Mouse (Mus musculus) MEL (cell line): Measurements from ENCODE around the gene Cbx5. TPM values are rescaled to one million over a fixed set of nuclear protein-coding genes. Genes with fewer than 3 reads are reported as not detected.

Experiments
- DNase-seq: peaks from one replicate; pipeline ENCODE4 v3.0.0; 2011; ENCODE audit warnings: low read depth, low spot score
- H3K27ac ChIP-seq: 2 replicates; pipeline ENCODE4 v1.5.1; 2012; ENCODE audit warnings: low read depth, mild to moderate bottlenecking, control low read depth, low read length, moderate library complexity; ENCODE audit not compliant: control insufficient read depth
- H3K27me3 ChIP-seq, 2 experiments: fragments of 150-350 bp in 1 of 2; sonication (generic) in 1 of 2; 2 replicates each; pipeline ENCODE4 v1.6.1; 2012; ENCODE audit warnings: low read length in 2 of 2, mild to moderate bottlenecking in 2 of 2, improper control_type of control experiment in 1 of 2, moderate library complexity in 1 of 2; ENCODE audit not compliant: insufficient read depth in 2 of 2, control insufficient read depth in 1 of 2
- H3K36me3 ChIP-seq, 2 experiments: 2 replicates each; pipeline ENCODE4 v1.6.1; 2012 to 2014; ENCODE audit warnings: low read length in 2 of 2, improper control_type of control experiment in 1 of 2, inconsistent platforms in 1 of 2, mild to moderate bottlenecking in 1 of 2; ENCODE audit not compliant: insufficient read depth in 2 of 2, control insufficient read depth in 1 of 2
- H3K4me1 ChIP-seq, 2 experiments: fragments of 150-350 bp in 1 of 2; sonication (generic) in 1 of 2; 2 replicates each; pipeline ENCODE4 v1.6.1; 2012; ENCODE audit warnings: low read length in 2 of 2, improper control_type of control experiment in 1 of 2, mild to moderate bottlenecking in 1 of 2; ENCODE audit not compliant: insufficient read depth in 2 of 2, control insufficient read depth in 1 of 2
- H3K4me3 ChIP-seq, 2 experiments: fragments of 150-350 bp in 1 of 2; sonication (generic) in 1 of 2; 2 replicates each; pipeline ENCODE4 v1.5.1; 2012; ENCODE audit warnings: low read depth in 2 of 2, low read length in 2 of 2, mild to moderate bottlenecking in 2 of 2, moderate library complexity in 2 of 2, control low read depth in 1 of 2, improper control_type of control experiment in 1 of 2; ENCODE audit not compliant: control insufficient read depth in 1 of 2, insufficient read depth in 1 of 2
- H3K79me2 ChIP-seq: 2 replicates; pipeline ENCODE4 v1.6.1; 2012; ENCODE audit warnings: mild to moderate bottlenecking, low read length, moderate library complexity; ENCODE audit not compliant: control insufficient read depth, poor library complexity, insufficient read depth
- H3K9ac ChIP-seq: 2 replicates; pipeline ENCODE4 v1.6.1; 2012; ENCODE audit warnings: low read depth, mild to moderate bottlenecking, control low read depth, low read length, moderate library complexity; ENCODE audit not compliant: control insufficient read depth, poor library complexity, severe bottlenecking
- H3K9me3 ChIP-seq: fragments of 150-350 bp; sonication (generic); replicated peaks from 2 replicates; pipeline ENCODE4 v1.6.1; 2012; ENCODE audit warnings: mild to moderate bottlenecking, low read length, improper control_type of control experiment, moderate library complexity; ENCODE audit not compliant: insufficient read depth
- BHLHE40 ChIP-seq: IDR thresholded peaks from 2 replicates; pipeline ENCODE4 v1.6.1; 2012; ENCODE audit warnings: low read depth, mild to moderate bottlenecking, inconsistent platforms, low read length, improper control_type of control experiment, borderline replicate concordance
- CHD1 ChIP-seq: IDR thresholded peaks from 2 replicates; pipeline ENCODE4 v1.6.1; 2012; ENCODE audit warnings: low read depth, mild to moderate bottlenecking, inconsistent platforms, low read length, improper control_type of control experiment
- CHD2 ChIP-seq: IDR thresholded peaks from 2 replicates; pipeline ENCODE4 v1.6.1; 2011; ENCODE audit warnings: low read length, improper control_type of control experiment
- CTCF ChIP-seq, 3 experiments: IDR thresholded peaks in 2 of 3; conservative IDR thresholded peaks in 1 of 3; 2 replicates each; pipeline ENCODE4 v1.5.1; 2011 to 2012; ENCODE audit warnings: low read length in 3 of 3, low read depth in 2 of 3, mild to moderate bottlenecking in 2 of 3, improper control_type of control experiment in 1 of 3, inconsistent platforms in 1 of 3, mixed read lengths in 1 of 3, moderate library complexity in 1 of 3; ENCODE audit not compliant: control insufficient read depth in 1 of 3, insufficient read depth in 1 of 3, poor library complexity in 1 of 3, severe bottlenecking in 1 of 3
- ELF1 ChIP-seq: IDR thresholded peaks from 2 replicates; pipeline ENCODE4 v1.6.1; 2014; ENCODE audit warnings: low read depth, mild to moderate bottlenecking, inconsistent platforms, low read length, improper control_type of control experiment, moderate library complexity
- ETS1 ChIP-seq: IDR thresholded peaks from 2 replicates; pipeline ENCODE4 v1.6.1; 2012; ENCODE audit warnings: low read depth, mild to moderate bottlenecking, inconsistent platforms, low read length, improper control_type of control experiment, moderate library complexity
- GATA1 ChIP-seq: IDR thresholded peaks from 2 replicates; pipeline ENCODE4 v1.6.1; 2011; ENCODE audit warnings: low read depth, low read length, improper control_type of control experiment
- HCFC1 ChIP-seq: IDR thresholded peaks from 2 replicates; pipeline ENCODE4 v1.6.1; 2012; ENCODE audit warnings: low read depth, mild to moderate bottlenecking, inconsistent platforms, low read length, improper control_type of control experiment, moderate library complexity
- JUND ChIP-seq: IDR thresholded peaks from 2 replicates; pipeline ENCODE4 v1.6.1; 2011; ENCODE audit warnings: low read depth, mild to moderate bottlenecking, improper control_type of control experiment, low read length
- KAT2A ChIP-seq: conservative IDR thresholded peaks from 2 replicates; pipeline ENCODE4 v1.6.1; 2012; ENCODE audit warnings: low read depth, low read length, improper control_type of control experiment, inconsistent platforms
- MAX ChIP-seq: IDR thresholded peaks from 2 replicates; pipeline ENCODE4 v1.6.1; 2011; ENCODE audit warnings: low read length, improper control_type of control experiment
- MAZ ChIP-seq: IDR thresholded peaks from 2 replicates; pipeline ENCODE4 v1.6.1; 2012; ENCODE audit warnings: low read depth, mild to moderate bottlenecking, inconsistent platforms, low read length, improper control_type of control experiment
- MEF2A ChIP-seq: IDR thresholded peaks from 2 replicates; pipeline ENCODE4 v1.6.1; 2014; ENCODE audit warnings: low read depth, mild to moderate bottlenecking, inconsistent platforms, low read length, improper control_type of control experiment; ENCODE audit not compliant: poor library complexity, insufficient replicate concordance, severe bottlenecking; ENCODE audit errors: extremely low read depth
- MYB ChIP-seq: IDR thresholded peaks from 2 replicates; pipeline ENCODE4 v1.6.1; 2011; ENCODE audit warnings: mild to moderate bottlenecking, low read depth, low read length, improper control_type of control experiment
- NRF1 ChIP-seq: IDR thresholded peaks from 2 replicates; pipeline ENCODE4 v1.6.1; 2014; ENCODE audit warnings: low read depth, mild to moderate bottlenecking, inconsistent platforms, low read length, improper control_type of control experiment, moderate library complexity; ENCODE audit not compliant: poor library complexity, insufficient read depth, severe bottlenecking
- POLR2A ChIP-seq, 2 experiments: IDR thresholded peaks; 2 replicates each; pipeline ENCODE4 v1.6.1; 2011 to 2012; ENCODE audit warnings: low read length in 2 of 2, mild to moderate bottlenecking in 2 of 2, control low read depth in 1 of 2, improper control_type of control experiment in 1 of 2, low read depth in 1 of 2, moderate library complexity in 1 of 2; ENCODE audit not compliant: control insufficient read depth in 1 of 2, insufficient read depth in 1 of 2, poor library complexity in 1 of 2
- POLR2AphosphoS2 ChIP-seq: IDR thresholded peaks from 2 replicates; pipeline ENCODE4 v1.6.1; 2011; ENCODE audit warnings: low read length, improper control_type of control experiment
- POLR2AphosphoS5 ChIP-seq: IDR thresholded peaks from 2 replicates; pipeline ENCODE4 v1.6.1; 2012; ENCODE audit warnings: low read depth, borderline replicate concordance, mild to moderate bottlenecking, inconsistent platforms, low read length, moderate library complexity, mixed read lengths
- RAD21 ChIP-seq: IDR thresholded peaks from 2 replicates; pipeline ENCODE4 v1.6.1; 2011; ENCODE audit warnings: mild to moderate bottlenecking, low read depth, low read length, improper control_type of control experiment
- RCOR1 ChIP-seq: IDR thresholded peaks from 2 replicates; pipeline ENCODE4 v1.6.1; 2012; ENCODE audit warnings: low read depth, mild to moderate bottlenecking, inconsistent platforms, low read length, improper control_type of control experiment
- SIN3A ChIP-seq: IDR thresholded peaks from 2 replicates; pipeline ENCODE4 v1.6.1; 2012; ENCODE audit warnings: low read length, improper control_type of control experiment, inconsistent platforms
- SMC3 ChIP-seq: IDR thresholded peaks from 2 replicates; pipeline ENCODE4 v1.6.1; 2011; ENCODE audit warnings: low read depth, low read length, improper control_type of control experiment
- TAL1 ChIP-seq: IDR thresholded peaks from 2 replicates; pipeline ENCODE4 v1.6.1; 2012; ENCODE audit warnings: mild to moderate bottlenecking, inconsistent platforms, low read length, moderate library complexity, mixed read lengths
- TBP ChIP-seq: IDR thresholded peaks from 2 replicates; pipeline ENCODE4 v1.8.0; 2011; ENCODE audit warnings: low read depth, low read length, improper control_type of control experiment
- UBTF ChIP-seq: IDR thresholded peaks from 2 replicates; pipeline ENCODE4 v1.6.1; 2012; ENCODE audit warnings: low read depth, mild to moderate bottlenecking, inconsistent platforms, low read length, improper control_type of control experiment, moderate library complexity, borderline replicate concordance; ENCODE audit not compliant: insufficient read depth
- USF2 ChIP-seq, 2 experiments: IDR thresholded peaks; 2 replicates each; pipeline ENCODE4 v1.6.1; 2011 to 2012; ENCODE audit warnings: improper control_type of control experiment in 2 of 2, low read length in 2 of 2, borderline replicate concordance in 1 of 2, inconsistent platforms in 1 of 2, low read depth in 1 of 2, mild to moderate bottlenecking in 1 of 2; ENCODE audit not compliant: insufficient read depth in 1 of 2
- ZC3H11A ChIP-seq: IDR thresholded peaks from 2 replicates; pipeline ENCODE4 v1.6.1; 2012; ENCODE audit warnings: low read depth, mild to moderate bottlenecking, inconsistent platforms, low read length, improper control_type of control experiment
- ZMIZ1 ChIP-seq: IDR thresholded peaks from 2 replicates; pipeline ENCODE4 v1.6.1; 2012; ENCODE audit warnings: low read depth, mild to moderate bottlenecking, inconsistent platforms, low read length, improper control_type of control experiment, moderate library complexity
- ZNF384 ChIP-seq: IDR thresholded peaks from 2 replicates; pipeline ENCODE4 v1.6.1; 2012; ENCODE audit warnings: low read depth, mild to moderate bottlenecking, inconsistent platforms, low read length, improper control_type of control experiment
- polyA plus RNA-seq, 2 experiments: library from polyadenylated mRNA; stranded (reverse) in 1 of 2; unstranded in 1 of 2; fragments of >175 nt in 1 of 2; fragments of >200 nt in 1 of 2; gene quantifications; 2 replicates each; pipeline versions ENCODE4 v1.2.1 to v1.2.4; 2012; ENCODE audit warnings: low replicate concordance in 2 of 2, low read depth in 1 of 2; ENCODE audit not compliant: insufficient read length in 2 of 2, insufficient read depth in 1 of 2, missing spikeins in 1 of 2
- total RNA-seq: library from RNA; depleted of rRNA; stranded (reverse); fragments of 300-350 nt; gene quantifications from 2 replicates; pipeline ENCODE4 v1.2.3, GENCODE M21; 2012

The Cbx5 gene
- total and polyA plus RNA-seq, 3 experiments, result 39.8 to 67.1 (median 42.4) TPM

DNA sequence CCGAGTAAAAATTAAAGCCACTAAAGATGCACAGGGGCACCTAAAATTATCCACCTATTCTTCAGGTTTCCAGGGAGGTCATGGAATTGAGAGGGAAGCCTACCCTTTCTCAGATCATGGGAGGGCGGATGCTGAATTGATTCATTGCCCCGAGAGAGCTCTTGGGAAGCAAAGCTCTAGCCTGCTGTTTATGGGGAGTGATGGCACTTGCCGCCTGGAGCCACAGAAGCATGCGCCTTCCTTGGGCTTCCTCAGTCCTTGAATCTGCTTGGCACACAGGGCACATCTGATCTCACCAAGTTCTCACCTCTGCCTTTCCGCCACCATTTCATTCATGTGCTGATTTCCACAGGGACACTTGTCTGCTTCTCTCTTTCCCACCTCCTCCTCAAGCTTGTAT lies 51.8 kb downstream of the Cbx5 start:
- Histone ChIP-seq H3K79me2 (no peaks in the 10 kb centered on the region), H3K9me3 (no peaks in the 10 kb centered on the region), H3K36me3 (no peaks in the 10 kb centered on the region), H3K4me3 (no peak overlapping the region), H3K9ac (no peak overlapping the region), H3K4me1 (no peaks in the 10 kb centered on the region), H3K27me3 (no peaks in the 10 kb centered on the region), H3K27ac (no peak overlapping the region)
- TF ChIP-seq ZMIZ1 (no peak), MEF2A (no peak), CHD2 (no peak), MAX (no peak), NRF1 (no peak), TBP (no peak), UBTF (no peak)
- DNase-seq, result no peak

DNA sequence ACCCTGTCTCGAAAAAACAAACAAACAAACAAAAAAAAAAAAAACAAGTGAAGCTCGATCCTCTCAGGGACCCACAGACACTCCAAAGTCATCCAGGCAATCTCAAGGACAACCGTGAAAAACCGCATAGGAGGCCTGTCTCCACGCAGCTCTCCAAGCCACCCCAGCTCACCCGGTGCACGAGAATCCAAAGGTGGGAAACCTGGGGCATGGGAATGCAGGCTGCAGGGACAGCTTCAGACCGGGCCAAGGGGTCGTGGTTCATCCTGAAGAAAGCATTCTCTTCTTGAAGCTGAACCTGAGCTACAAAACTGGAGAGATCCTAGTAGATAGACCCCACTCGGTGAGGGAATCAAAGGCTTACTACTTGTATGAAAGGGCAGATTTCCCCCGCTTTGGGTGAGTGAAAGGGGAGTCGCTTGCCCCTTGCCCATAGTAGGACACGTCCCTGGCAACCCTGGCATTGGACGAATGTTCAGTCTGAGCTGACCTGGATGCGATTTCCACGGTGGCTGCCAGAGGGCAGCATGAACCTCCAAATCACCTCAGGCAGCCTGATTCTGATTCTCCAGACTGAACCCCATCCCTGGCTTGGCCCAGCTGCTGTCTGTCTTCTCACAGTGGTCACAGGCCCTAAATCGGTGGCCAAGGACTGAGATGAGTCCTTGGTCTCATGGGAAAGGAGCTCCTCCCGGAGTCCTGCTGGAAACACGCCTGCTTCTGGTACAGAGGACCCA lies 54.0 kb downstream of the Cbx5 start:
- no peaks in the 10 kb centered on the region for H3K79me2 ChIP-seq
- H3K4me3 ChIP-seq, result no peak overlapping the region
- no peaks in the 10 kb centered on the region for H3K27me3 ChIP-seq
- no peak overlapping the region for H3K9ac ChIP-seq
- no peaks in the 10 kb centered on the region for H3K36me3 ChIP-seq
- DNase-seq, result peak; percentile 36
- no peak for TF ChIP-seq MAX
- peak in 2 of 3 experiments; percentile 63 to 71; a peak in 5 of 6 replicates for TF ChIP-seq CTCF (IDR thresholded peaks at IDR 0.05 in 2 of 3, conservative IDR thresholded peaks at IDR 0.05 in 1 of 3; ENCODE audit: control insufficient read depth in 1 of 3, insufficient read depth in 1 of 3, low read depth in 2 of 3, low read length in 3 of 3, poor library complexity in 1 of 3, severe bottlenecking in 1 of 3)
- TF ChIP-seq ZC3H11A, result peak; percentile 76
- TF ChIP-seq RCOR1, result no peak
- no peak for TF ChIP-seq TAL1
- TF ChIP-seq NRF1, result no peak
- TF ChIP-seq BHLHE40, result no peak
- no peak for TF ChIP-seq MAZ
- no peak for TF ChIP-seq POLR2AphosphoS5
- no peak for TF ChIP-seq POLR2A (IDR thresholded peaks at IDR 0.05; ENCODE audit: control insufficient read depth in 1 of 2, insufficient read depth in 1 of 2, low read depth in 1 of 2, low read length in 2 of 2, poor library complexity in 1 of 2)
- TF ChIP-seq KAT2A, result no peak
- TF ChIP-seq ZNF384, result no peak
- no peak for TF ChIP-seq CHD1
- TF ChIP-seq JUND, result no peak
- TF ChIP-seq ELF1, result no peak
- no peak for TF ChIP-seq SIN3A
- peak; percentile 84 for TF ChIP-seq SMC3
- no peak for TF ChIP-seq ETS1
- no peak for TF ChIP-seq TBP
- TF ChIP-seq USF2 (IDR thresholded peaks at IDR 0.05; ENCODE audit: borderline replicate concordance in 1 of 2, insufficient read depth in 1 of 2, low read depth in 1 of 2, low read length in 2 of 2), result no peak
- TF ChIP-seq POLR2AphosphoS2, result no peak
- TF ChIP-seq CHD2, result no peak
- TF ChIP-seq RAD21, result peak; percentile 66
- TF ChIP-seq GATA1, result no peak
- no peak for TF ChIP-seq HCFC1
- no peak for TF ChIP-seq MYB
- no peaks in the 10 kb centered on the region for H3K9me3 ChIP-seq
- H3K27ac ChIP-seq, result no peak overlapping the region
- H3K4me1 ChIP-seq, result no peaks in the 10 kb centered on the region
